Mouse (Mus musculus) embryonic facial prominence, embryonic 13.5 days (tissue): ENCODE measurements around the gene Rai1. TPM values are rescaled to one million over a fixed set of nuclear protein-coding genes. Genes with fewer than 3 reads are reported as not detected.

Experiments used
- ATAC-seq: fragments of 200-750 bp; cut with Nextera tagmentation; 2 replicates; pipeline ENCODE4 v1.8.0; 2017; ENCODE audit warnings: low read depth; ENCODE audit not compliant: insufficient number of reproducible peaks, insufficient read depth, low FRiP score, low TSS enrichment
- H3K27ac ChIP-seq: fragments of 300-500 bp; sonication (generic); 2 replicates; pipeline ENCODE4 v1.5.1; 2015; ENCODE audit warnings: moderate library complexity, mild to moderate bottlenecking, inconsistent platforms
- H3K27me3 ChIP-seq: fragments of 300-500 bp; sonication (generic); 2 replicates; pipeline ENCODE4 v1.6.1; 2015; ENCODE audit warnings: mild to moderate bottlenecking, inconsistent platforms
- H3K36me3 ChIP-seq: fragments of 300-500 bp; sonication (generic); 2 replicates; pipeline ENCODE4 v1.6.1; 2015; ENCODE audit warnings: mild to moderate bottlenecking, inconsistent platforms
- H3K4me1 ChIP-seq: fragments of 300-500 bp; sonication (generic); 2 replicates; pipeline ENCODE4 v1.6.1; 2015; ENCODE audit warnings: inconsistent platforms
- H3K4me2 ChIP-seq: fragments of 300-500 bp; sonication (generic); 2 replicates; pipeline ENCODE4 v1.6.1; 2015; ENCODE audit warnings: moderate library complexity, mild to moderate bottlenecking, inconsistent platforms
- H3K4me3 ChIP-seq: fragments of 300-500 bp; sonication (generic); 2 replicates; pipeline ENCODE4 v1.5.1; 2015; ENCODE audit warnings: mild to moderate bottlenecking, inconsistent platforms
- H3K9ac ChIP-seq: fragments of 300-500 bp; sonication (generic); 2 replicates; pipeline ENCODE4 v1.6.1; 2015; ENCODE audit warnings: mild to moderate bottlenecking, inconsistent platforms
- H3K9me3 ChIP-seq: fragments of 300-500 bp; sonication (generic); 2 replicates; pipeline ENCODE4 v1.6.1; 2016; ENCODE audit warnings: inconsistent platforms
- WGBS: fragments of 180-500 bp; shearing (Covaris S2); methylation state at CpG from one replicate; pipeline ENCODE4 v1.1.7; 2015; ENCODE audit warnings: mixed read lengths; 5-methylcytosine and 5-hydroxymethylcytosine counted together
- polyA plus RNA-seq: library from polyadenylated mRNA; unstranded; fragments of >200 nt; fragmentation: Nextera tagmentation; extraction: Ambion mirVana; gene quantifications from 2 replicates; pipeline ENCODE4 v1.2.1, GENCODE M21; 2015

Rai1 gene
- polyA plus RNA-seq, 1 experiment from 2014 or later, result 27.9 TPM

DNA sequence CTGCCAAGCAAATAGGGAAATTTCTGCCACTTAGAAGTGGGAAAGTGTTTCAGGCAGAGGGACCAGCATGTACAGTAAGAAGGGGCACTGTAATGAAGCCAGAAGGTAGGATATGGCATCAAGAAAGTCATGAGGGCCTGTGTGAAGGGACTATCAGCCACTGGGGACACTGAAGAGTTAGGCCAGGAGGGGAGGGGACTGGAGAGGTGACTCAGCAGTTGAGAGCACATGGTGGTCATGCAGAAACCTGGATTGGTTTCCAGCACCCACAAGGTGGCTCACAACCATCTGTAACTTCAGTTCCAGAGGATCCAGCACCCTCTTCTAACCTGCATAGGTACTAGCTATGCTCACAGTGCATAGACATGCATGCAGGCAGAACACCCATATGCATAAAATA is 32.4 kb downstream of the Rai1 start:
- Histone ChIP-seq H3K27me3 (no peaks in the 10 kb centered on the region), H3K4me2 (no peak overlapping the region), H3K4me1 (peaks cover 45% of the 10 kb centered on the region), H3K4me3 (no peak overlapping the region), H3K27ac (no peak overlapping the region), H3K9ac (no peak overlapping the region), H3K9me3 (no peaks in the 10 kb centered on the region), H3K36me3 (no peaks in the 10 kb centered on the region)
- ATAC-seq, result no peak

DNA sequence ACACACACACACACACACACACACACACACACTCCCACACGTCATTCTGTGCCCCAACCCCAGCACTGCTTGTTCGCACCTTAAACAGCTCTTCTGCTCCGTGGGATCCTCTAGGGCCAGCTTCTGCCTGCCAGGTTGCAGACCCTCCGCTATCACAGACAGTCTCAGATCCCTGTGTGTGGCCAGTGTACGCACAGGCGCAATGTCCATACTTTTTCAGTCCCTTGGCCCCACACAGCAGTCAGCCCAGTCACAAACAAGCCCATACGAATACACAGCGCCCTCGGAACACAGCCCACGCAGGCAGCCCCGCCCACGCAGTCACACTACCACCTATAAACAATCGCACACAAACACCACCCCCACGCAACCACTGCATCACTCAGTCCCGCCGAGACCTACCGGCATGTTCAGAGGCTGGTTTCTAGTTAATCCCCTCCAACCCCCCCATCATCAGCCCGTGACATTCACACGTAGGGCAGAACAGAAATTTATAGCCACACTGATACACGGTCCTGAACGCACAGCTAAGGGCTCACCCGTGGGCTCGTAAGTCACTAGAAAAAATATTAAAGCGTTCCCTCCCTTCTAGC is 34.4 kb downstream of the Rai1 start:
- Histone ChIP-seq H3K9ac (peak overlapping the region; percentile 78), H3K36me3 (peaks cover 8% of the 10 kb centered on the region), H3K4me2 (peak overlapping the region; percentile 91), H3K4me3 (peak overlapping the region; percentile 76), H3K27me3 (no peaks in the 10 kb centered on the region), H3K27ac (peak overlapping the region; percentile 86), H3K9me3 (no peaks in the 10 kb centered on the region), H3K4me1 (peaks cover 38% of the 10 kb centered on the region)
- 0 out of 2 replicates have a peak, but pooled peaks have one; percentile 4 for ATAC-seq
- WGBS, result 2% methylated on average over 24 of the region's 24 CpGs

DNA sequence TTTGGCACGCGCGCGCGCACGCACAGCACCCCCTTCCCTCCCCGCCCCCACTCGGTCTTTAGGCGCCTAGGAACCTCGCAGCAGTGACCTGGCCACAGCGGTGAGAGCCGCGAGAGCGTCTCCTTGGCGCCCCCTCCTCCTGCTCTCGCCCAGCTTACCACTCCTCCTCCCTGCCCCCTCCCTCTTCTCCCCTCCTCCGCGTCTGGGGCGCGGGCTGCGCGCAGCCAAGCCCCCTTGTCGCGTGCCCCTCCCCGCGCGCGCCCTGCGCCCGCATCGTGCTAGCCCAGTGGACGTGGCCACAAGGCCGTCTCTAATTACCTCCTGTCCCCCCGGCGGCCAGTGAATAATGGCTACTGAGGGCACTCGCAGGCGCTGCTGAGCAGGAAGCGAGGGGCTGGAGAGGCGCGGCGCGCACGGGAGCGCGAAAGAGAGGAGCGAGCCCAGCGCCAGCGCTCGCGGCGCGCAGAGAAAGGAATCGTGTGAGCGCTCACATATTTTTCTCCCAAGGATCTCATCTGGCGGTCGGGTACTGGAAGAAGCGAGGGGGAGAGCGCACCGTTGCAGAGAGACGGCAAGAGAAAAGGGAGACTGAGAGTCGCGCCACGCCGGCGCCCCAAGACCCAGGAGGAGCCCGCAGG is 35.0 kb downstream of the Rai1 start:
- peak; percentile 45; the same call in 1 of the 2 replicates for ATAC-seq
- peak overlapping the region; percentile 78 for H3K9ac ChIP-seq
- H3K9me3 ChIP-seq, result no peaks in the 10 kb centered on the region
- under 1% methylated on average over 66 of the region's 66 CpGs for WGBS
- peak overlapping the region; percentile 86 for H3K27ac ChIP-seq
- H3K4me3 ChIP-seq, result peak overlapping the region; percentile 76
- no peaks in the 10 kb centered on the region for H3K27me3 ChIP-seq
- peak overlapping the region; percentile 91 for H3K4me2 ChIP-seq
- H3K4me1 ChIP-seq, result peaks cover 40% of the 10 kb centered on the region
- H3K36me3 ChIP-seq, result peaks cover 15% of the 10 kb centered on the region

DNA sequence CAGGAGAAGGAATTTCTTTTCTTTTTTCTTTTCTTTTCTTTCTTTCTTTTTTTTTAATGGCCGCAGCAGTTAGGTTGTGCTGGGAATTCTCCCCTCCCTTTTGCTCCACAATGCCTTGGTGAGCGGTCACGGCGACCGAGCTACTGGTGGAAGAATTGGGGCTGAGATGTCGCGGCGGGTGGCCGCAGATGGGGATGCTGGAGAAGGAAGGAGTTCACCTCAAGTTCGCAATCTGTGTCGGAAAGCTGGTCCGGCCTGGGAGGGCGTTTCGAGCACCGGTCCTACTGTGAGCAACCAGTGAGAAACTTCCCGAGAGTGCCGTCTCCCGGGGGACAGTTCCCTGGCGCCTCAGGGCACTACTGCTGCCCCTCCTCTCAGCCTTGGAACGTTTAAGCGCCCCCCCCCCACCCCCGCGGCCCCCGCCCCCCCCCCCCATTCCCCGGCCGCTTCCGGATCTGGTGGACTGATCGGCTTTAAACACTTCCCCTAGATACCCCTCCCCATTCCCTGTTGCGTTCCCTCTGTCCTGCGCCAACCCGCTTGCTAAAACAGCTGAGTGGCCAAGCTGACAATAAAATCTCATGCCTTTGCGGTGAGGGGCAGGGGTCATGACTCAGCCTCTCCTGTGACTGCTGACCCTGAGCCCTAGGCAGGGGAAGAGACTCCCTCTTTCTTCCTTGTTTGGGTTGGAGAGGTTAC is 35.9 kb downstream of the Rai1 start:
- Histone ChIP-seq H3K9ac (peak overlapping the region; percentile 78), H3K4me2 (peak overlapping the region; percentile 91), H3K27me3 (no peaks in the 10 kb centered on the region), H3K4me1 (peaks cover 40% of the 10 kb centered on the region), H3K4me3 (peak overlapping the region; percentile 76), H3K36me3 (peaks cover 23% of the 10 kb centered on the region), H3K27ac (peak overlapping the region; percentile 86), H3K9me3 (no peaks in the 10 kb centered on the region)
- 3% methylated on average over 23 of the region's 32 CpGs for WGBS
- ATAC-seq, result no peak

DNA sequence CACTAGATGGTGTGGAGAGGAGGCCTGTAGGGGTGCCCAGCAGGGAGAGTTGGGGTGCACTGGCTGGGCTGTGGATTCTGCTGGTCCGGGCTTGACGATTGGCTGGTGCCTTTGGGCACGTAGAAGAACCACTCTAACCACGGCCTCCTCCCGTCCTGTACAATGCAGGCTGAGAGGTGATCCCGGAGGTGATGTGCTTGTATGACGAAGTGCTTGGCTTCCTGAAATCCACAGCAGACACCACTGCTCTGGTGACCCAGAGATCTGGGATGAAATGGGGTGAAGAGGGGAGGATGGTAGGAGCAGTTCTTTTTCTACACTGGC is 36.4 kb downstream of the Rai1 start:
- Histone ChIP-seq H3K9ac (peak overlapping the region; percentile 60), H3K36me3 (peaks cover 29% of the 10 kb centered on the region), H3K4me1 (peaks cover 40% of the 10 kb centered on the region), H3K4me3 (peak overlapping the region; percentile 76), H3K4me2 (peak overlapping the region; percentile 91), H3K9me3 (no peaks in the 10 kb centered on the region), H3K27ac (no peak overlapping the region), H3K27me3 (no peaks in the 10 kb centered on the region)
- ATAC-seq, result no peak
- 11% methylated on average over 7 of the region's 7 CpGs for WGBS

DNA sequence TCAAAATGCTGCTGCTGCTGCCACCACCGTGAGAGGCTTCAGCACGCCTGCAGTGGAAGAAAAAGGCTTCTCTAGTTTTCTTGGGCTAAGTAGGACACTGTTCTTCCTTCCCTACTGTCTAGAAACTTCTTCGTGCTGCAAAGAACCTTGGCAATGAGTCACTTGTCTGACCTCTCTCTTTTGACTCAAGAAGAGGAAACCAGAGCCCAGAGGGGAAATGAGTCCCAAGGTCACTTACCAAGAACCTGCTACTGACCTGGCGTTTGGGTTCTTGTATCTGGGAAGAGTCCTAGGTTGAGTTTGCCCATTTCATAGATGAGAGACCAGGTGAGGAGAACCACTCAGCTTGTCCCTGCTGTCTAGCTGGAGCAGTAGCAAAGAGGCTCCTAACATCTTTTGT is 38.3 kb downstream of the Rai1 start:
- Histone ChIP-seq H3K27me3 (no peaks in the 10 kb centered on the region), H3K27ac (no peak overlapping the region), H3K9me3 (no peaks in the 10 kb centered on the region), H3K4me1 (peaks cover 42% of the 10 kb centered on the region), H3K4me3 (no peak overlapping the region), H3K36me3 (peaks cover 45% of the 10 kb centered on the region), H3K9ac (no peak overlapping the region), H3K4me2 (no peak overlapping the region)
- 85% methylated on average over 4 of the region's 4 CpGs for WGBS
- ATAC-seq, result no peak

DNA sequence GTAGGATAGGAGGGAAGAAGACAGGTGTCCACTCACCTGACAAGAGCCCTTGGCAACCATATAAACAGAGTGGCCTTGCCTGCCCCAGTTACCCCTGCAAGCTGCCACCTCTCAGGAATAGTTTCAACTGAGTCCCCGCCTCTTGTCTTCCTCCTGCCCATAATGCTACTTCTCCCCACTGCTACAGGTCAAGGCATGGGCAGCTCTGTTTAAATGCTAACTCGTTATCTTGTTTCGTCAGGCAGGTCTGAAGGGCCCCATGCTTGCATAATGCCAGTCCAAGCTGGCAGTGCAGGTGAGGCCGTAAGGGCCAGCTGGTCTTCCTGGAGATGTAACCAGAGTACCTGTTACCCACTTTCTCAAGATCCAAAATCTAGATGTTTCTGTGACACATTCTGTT is 41.4 kb downstream of the Rai1 start:
- H3K27me3 ChIP-seq, result no peaks in the 10 kb centered on the region
- no peaks in the 10 kb centered on the region for H3K9me3 ChIP-seq
- no peak overlapping the region for H3K9ac ChIP-seq
- WGBS, result 90% methylated on average over 4 of the region's 4 CpGs
- H3K36me3 ChIP-seq, result peaks cover 54% of the 10 kb centered on the region
- H3K4me2 ChIP-seq, result no peak overlapping the region
- H3K4me1 ChIP-seq, result peaks cover 29% of the 10 kb centered on the region
- no peak overlapping the region for H3K27ac ChIP-seq
- ATAC-seq, result no peak
- H3K4me3 ChIP-seq, result no peak overlapping the region

DNA sequence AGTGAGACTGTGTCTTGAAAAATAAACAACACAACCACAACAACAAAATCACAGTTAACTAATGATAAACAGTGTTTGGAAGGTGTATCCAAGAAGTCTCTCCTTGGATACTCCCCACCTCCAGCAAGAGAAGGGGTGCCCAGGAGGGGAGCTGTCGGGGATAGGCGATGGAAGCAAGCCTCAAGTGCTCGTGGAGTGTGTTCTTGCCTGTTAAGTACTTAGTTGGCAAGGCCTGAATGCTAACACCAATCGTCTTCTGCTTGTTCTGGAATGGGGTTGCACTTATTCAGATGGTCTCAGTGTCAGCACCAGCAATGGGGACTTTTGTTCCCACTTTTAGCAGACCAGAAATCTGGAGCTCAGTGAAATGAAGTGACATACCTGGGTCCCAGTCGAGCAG is 43.8 kb downstream of the Rai1 start:
- no peak overlapping the region for H3K9ac ChIP-seq
- no peak overlapping the region for H3K27ac ChIP-seq
- no peaks in the 10 kb centered on the region for H3K9me3 ChIP-seq
- peaks cover 61% of the 10 kb centered on the region for H3K36me3 ChIP-seq
- H3K4me1 ChIP-seq, result peaks cover 16% of the 10 kb centered on the region
- H3K4me3 ChIP-seq, result no peak overlapping the region
- 85% methylated on average over 5 of the region's 5 CpGs for WGBS
- no peak overlapping the region for H3K4me2 ChIP-seq
- no peak for ATAC-seq
- H3K27me3 ChIP-seq, result no peaks in the 10 kb centered on the region

DNA sequence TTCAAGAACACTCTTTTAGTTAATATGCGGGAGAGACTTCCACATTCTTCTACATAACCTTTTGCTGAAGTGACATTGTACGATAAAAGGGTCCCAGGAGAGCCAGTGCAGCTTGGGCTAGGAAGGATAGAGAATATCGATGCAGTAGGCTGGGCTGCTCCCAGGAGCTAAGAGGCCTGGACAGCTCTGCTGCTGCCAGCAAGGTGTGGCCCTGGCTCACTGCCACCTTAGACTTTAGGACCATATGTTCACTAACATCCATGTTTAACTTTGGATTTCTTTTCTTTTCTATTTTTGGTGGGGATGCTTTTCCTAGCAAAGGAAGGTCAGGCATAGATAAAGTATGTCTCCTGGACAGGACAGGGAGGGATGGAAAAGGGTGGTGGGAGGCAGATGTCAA is 44.3 kb downstream of the Rai1 start:
- no peaks in the 10 kb centered on the region for H3K9me3 ChIP-seq
- H3K27me3 ChIP-seq, result no peaks in the 10 kb centered on the region
- no peak overlapping the region for H3K27ac ChIP-seq
- peaks cover 63% of the 10 kb centered on the region for H3K36me3 ChIP-seq
- H3K4me3 ChIP-seq, result no peak overlapping the region
- WGBS, result 72% methylated on average over 3 of the region's 3 CpGs
- no peak for ATAC-seq
- H3K9ac ChIP-seq, result no peak overlapping the region
- H3K4me1 ChIP-seq, result peaks cover 13% of the 10 kb centered on the region
- H3K4me2 ChIP-seq, result no peak overlapping the region

DNA sequence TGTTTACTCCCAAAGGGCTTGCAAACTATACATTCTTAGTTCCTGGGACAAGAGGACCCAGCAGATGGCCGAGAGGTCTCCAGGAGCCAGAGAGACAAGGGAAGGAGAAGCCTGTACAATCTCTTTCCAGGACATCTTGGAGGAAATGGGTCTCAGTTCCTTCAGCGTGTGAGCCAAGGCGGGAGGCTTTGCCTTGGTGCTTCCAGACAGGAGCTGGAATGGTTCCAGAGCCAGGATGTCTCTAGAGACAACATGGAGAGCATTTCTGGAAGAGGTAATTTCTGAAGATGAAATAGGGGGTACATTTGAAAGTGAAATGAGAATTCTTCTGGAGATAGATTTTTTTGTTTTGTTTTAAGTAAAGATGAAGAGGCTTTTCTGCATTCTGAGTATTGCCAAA is 45.9 kb downstream of the Rai1 start:
- WGBS, result 82% methylated on average over 3 of the region's 3 CpGs
- Histone ChIP-seq H3K4me2 (no peak overlapping the region), H3K4me3 (no peak overlapping the region), H3K4me1 (peaks cover 18% of the 10 kb centered on the region), H3K9ac (no peak overlapping the region), H3K27me3 (no peaks in the 10 kb centered on the region), H3K27ac (no peak overlapping the region), H3K36me3 (peaks cover 63% of the 10 kb centered on the region), H3K9me3 (no peaks in the 10 kb centered on the region)
- no peak for ATAC-seq

DNA sequence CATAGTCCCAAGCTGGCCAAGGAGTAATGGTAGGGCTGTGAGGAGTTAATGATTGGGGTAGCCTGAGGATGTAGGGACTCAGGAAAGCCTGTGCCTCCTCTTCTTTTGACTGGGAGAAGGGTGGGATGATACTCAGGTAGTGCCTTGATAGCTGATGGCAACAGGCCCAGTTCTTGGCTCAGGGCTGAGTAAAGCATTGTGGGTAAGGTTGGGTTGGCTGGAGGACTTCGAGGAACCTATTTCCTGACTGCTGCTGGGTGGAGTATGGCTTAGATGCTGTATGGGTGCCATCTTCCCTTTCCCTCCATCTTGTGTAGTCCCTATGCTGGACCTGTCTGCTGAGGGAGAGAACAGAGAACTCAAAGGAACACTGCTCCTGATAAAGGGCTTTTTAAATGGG is 47.5 kb downstream of the Rai1 start:
- WGBS, result 90% methylated on average over 1 of the region's 1 CpGs
- peaks cover 18% of the 10 kb centered on the region for H3K4me1 ChIP-seq
- H3K27ac ChIP-seq, result no peak overlapping the region
- H3K4me3 ChIP-seq, result no peak overlapping the region
- H3K4me2 ChIP-seq, result no peak overlapping the region
- H3K9ac ChIP-seq, result no peak overlapping the region
- H3K9me3 ChIP-seq, result no peaks in the 10 kb centered on the region
- peaks cover 62% of the 10 kb centered on the region for H3K36me3 ChIP-seq
- H3K27me3 ChIP-seq, result no peaks in the 10 kb centered on the region
- no peak for ATAC-seq

DNA sequence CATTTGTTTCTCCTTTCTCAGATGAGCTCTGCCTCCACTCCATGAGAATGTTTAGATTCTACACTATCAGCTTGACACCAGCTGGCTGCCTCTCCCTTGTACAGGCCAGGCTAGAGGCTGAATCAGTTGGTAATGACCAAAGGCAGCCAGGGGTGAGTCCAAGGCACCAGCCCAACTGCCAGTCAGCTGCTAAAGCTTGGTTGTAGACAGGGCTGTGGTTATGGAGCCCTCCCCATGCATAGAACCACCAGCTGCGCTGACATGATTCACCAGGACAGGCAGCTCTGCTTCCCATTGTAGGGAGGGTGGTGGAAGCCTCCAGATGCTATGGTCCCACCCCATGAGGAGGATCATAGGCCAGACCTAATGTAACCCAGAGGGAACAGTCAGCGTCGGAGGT is 49.1 kb downstream of the Rai1 start:
- H3K9me3 ChIP-seq, result no peaks in the 10 kb centered on the region
- no peak overlapping the region for H3K4me3 ChIP-seq
- 75% methylated on average over 3 of the region's 3 CpGs for WGBS
- no peak overlapping the region for H3K27ac ChIP-seq
- H3K36me3 ChIP-seq, result peaks cover 57% of the 10 kb centered on the region
- no peak overlapping the region for H3K9ac ChIP-seq
- ATAC-seq, result no peak
- peaks cover 17% of the 10 kb centered on the region for H3K4me1 ChIP-seq
- no peak overlapping the region for H3K4me2 ChIP-seq
- no peaks in the 10 kb centered on the region for H3K27me3 ChIP-seq
